Mouse (Mus musculus): ENCODE results near the gene Zfp266. TPM values are rescaled to one million over a fixed set of nuclear protein-coding genes. Genes with fewer than 3 reads are reported as not detected.
A peak's percentile ranks its signal among the peaks of the same experiment; 100 is the strongest.

The Zfp266 gene
- total and polyA plus RNA-seq, 2 experiments from 2014 or later: 28.7 to 50.1 TPM

DNA sequence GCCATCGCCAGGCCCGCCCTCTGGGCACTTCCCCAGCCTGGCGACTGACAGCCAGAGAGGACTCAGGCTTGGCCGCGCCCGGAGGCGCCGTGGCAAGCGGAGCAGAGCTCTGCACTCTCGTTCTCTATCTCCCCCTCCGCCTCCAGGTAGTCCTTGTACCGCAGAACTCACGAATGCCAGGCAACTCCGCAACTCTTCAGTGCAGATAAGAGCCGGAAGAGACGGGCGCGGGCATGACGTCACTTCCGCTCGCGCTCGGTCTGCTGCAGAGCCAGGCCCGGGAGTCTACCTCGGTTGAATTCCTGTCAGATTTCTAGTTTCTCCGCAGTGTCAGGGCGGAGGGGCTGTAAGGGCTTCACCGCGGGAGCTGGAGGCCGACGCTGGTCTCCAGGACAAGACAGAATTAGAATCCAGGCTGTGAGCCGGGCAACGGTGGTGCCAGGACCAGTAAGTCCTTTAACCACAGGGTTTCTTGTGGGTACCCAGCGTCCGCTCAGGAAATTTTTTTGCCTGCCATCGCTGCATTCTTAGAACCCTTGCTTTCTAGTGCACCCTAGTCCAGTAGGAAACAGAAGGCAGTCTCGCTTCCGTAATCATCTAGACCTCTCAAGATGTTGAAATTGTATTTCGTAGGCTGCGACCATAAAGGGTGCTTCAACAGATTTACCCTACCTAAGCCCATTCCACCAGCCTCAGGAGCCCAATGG, 28.5 kb downstream of the Zfp266 start, which contains the start of gene Zfp426:
TSS of gene Zfp426 (minus strand) at position 220 of the 707 bp plus-strand sequence.
- H3K27me3 ChIP-seq (ENCODE audit: control insufficient read depth, insufficient read depth, low read length): no peaks in the 10 kb centered on the region
- peak within 1 kb of the TSS; percentile 91 for H3K27ac ChIP-seq (ENCODE audit: low read depth)
- peak within 1 kb of the TSS; percentile 87 for H3K4me2 ChIP-seq (ENCODE audit: low read depth, low read length)
- TF ChIP-seq EP300 (IDR thresholded peaks at IDR 0.05; ENCODE audit: low read depth) (no peak), CTCF (IDR thresholded peaks at IDR 0.05; ENCODE audit: low read depth) (no peak)
- peak within 1 kb of the TSS; percentile 71 for H3K4me3 ChIP-seq (ENCODE audit: low read depth, low read length)
- peak; percentile 92 for DNase-seq (ENCODE audit: low spot score)
- under 1% methylated on average over 40 of the region's 40 CpGs for WGBS
- no peaks in the 10 kb centered on the region for H3K9me3 ChIP-seq (replicated peaks; ENCODE audit: control insufficient read depth, low read length)
- H3K9ac ChIP-seq (replicated peaks; ENCODE audit: low read depth, low read length): peak within 1 kb of the TSS; percentile 75
- H3K36me3 ChIP-seq (replicated peaks; ENCODE audit: control insufficient read depth, insufficient read depth, low read length): peaks cover 10% of the 10 kb centered on the region
- peaks cover 4% of the 10 kb centered on the region for H3K4me1 ChIP-seq (ENCODE audit: control insufficient read depth, insufficient read depth)
- peak; percentile 95 for ATAC-seq (ENCODE audit: insufficient read depth, low read depth)

DNA sequence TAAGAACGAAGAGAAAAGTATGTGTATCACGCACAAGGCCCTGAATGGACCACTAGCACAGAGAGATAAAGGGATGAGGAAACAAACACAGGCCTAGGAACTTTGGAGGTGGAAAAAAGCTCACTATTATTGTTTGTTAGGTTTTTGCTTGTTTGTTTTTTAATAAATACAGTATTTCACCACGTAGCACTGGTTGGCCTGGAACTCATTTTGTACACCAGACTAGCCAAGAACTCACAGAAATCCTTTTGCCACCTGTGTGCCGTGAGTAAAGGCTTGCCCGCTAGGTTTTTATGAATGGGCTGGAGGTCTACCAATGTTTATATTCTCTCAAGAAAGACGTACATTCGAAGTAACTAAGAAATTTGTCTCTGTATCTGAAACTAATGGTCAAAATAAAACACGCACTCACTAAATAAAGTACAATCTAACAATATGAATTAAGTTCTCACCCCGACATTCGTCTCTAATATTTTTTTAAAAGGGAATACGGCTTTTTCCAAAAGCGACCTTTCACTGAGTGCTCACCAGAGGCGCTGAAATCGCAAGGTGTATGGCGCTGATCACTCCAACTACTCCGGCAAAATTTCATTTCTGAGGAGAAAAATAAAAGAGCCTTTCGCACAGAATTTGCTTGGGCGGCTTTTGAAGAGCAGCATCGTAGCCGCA, 29.2 kb downstream of the Zfp266 start:
- DNase-seq (ENCODE audit: low spot score) (no peak), ATAC-seq (ENCODE audit: insufficient read depth, low read depth) (no peak)
- Histone ChIP-seq H3K27me3 (ENCODE audit: control insufficient read depth, insufficient read depth, low read length) (no peaks in the 10 kb centered on the region), H3K9me3 (replicated peaks; ENCODE audit: control insufficient read depth, low read length) (no peaks in the 10 kb centered on the region), H3K36me3 (replicated peaks; ENCODE audit: control insufficient read depth, insufficient read depth, low read length) (peaks cover 3% of the 10 kb centered on the region), H3K27ac (ENCODE audit: low read depth) (peak overlapping the region; percentile 91), H3K4me2 (ENCODE audit: low read depth, low read length) (peak overlapping the region; percentile 87), H3K9ac (replicated peaks; ENCODE audit: low read depth, low read length) (peak overlapping the region; percentile 75), H3K4me1 (ENCODE audit: control insufficient read depth, insufficient read depth) (peaks cover 4% of the 10 kb centered on the region), H3K4me3 (ENCODE audit: low read depth, low read length) (peak overlapping the region; percentile 71)
- TF ChIP-seq CTCF (IDR thresholded peaks at IDR 0.05; ENCODE audit: low read depth) (no peak), EP300 (IDR thresholded peaks at IDR 0.05; ENCODE audit: low read depth) (no peak)
- 6% methylated on average over 20 of the region's 20 CpGs for WGBS

DNA sequence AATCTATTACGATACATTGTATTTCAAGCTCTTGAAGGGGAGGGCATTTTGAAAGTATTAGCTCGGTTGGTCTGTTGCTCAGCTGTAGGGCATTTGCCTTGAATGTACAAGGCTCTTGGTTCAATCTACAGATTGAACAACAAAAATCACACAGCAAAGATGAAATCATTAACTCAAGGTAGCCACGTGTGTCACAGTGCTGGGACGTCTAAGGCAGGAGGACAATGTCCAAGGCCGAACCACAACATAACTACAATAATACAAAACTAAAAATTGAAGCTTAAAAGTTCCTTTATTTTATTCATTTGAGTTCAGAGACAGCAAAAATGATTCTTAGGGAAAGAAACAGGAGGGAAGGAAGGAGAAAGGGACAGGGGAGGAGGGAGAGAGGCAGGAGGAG, 31.7 kb downstream of the Zfp266 start:
- ATAC-seq (ENCODE audit: insufficient read depth, low read depth) (no peak), DNase-seq (ENCODE audit: low spot score) (no peak)
- no peak overlapping the region for H3K4me2 ChIP-seq (ENCODE audit: low read depth, low read length)
- peaks cover 19% of the 10 kb centered on the region for H3K36me3 ChIP-seq (replicated peaks; ENCODE audit: control insufficient read depth, insufficient read depth, low read length)
- no peak overlapping the region for H3K4me3 ChIP-seq (ENCODE audit: low read depth, low read length)
- no peak overlapping the region for H3K9ac ChIP-seq (replicated peaks; ENCODE audit: low read depth, low read length)
- H3K27ac ChIP-seq (ENCODE audit: low read depth): no peak overlapping the region
- H3K9me3 ChIP-seq (replicated peaks; ENCODE audit: control insufficient read depth, low read length): no peaks in the 10 kb centered on the region
- H3K27me3 ChIP-seq (ENCODE audit: control insufficient read depth, insufficient read depth, low read length): no peaks in the 10 kb centered on the region
- H3K4me1 ChIP-seq (ENCODE audit: control insufficient read depth, insufficient read depth): peaks cover 4% of the 10 kb centered on the region
- WGBS: 87% methylated on average over 5 of the region's 5 CpGs
- TF ChIP-seq EP300 (IDR thresholded peaks at IDR 0.05; ENCODE audit: low read depth) (no peak), CTCF (IDR thresholded peaks at IDR 0.05; ENCODE audit: low read depth) (no peak)

DNA sequence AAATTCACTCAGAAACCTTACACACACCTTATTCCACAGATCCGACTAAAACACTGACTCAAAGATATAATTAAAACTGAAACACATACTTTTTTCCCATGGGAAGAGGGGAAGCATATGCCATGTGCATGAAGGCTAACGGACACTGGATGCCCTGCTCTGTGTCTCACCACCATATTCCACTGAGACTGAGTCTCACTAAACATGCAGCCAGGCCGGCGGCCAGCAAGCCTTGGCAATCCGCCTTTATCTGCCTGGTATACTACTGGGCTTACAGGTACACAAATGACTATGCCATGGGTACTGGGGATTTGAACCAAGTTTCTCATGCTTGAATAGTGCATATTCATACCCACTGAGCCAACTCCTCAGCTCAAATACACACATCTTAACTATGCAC, 41.8 kb downstream of the Zfp266 start:
- Histone ChIP-seq H3K9ac (replicated peaks; ENCODE audit: low read depth, low read length) (no peak overlapping the region), H3K27me3 (ENCODE audit: control insufficient read depth, insufficient read depth, low read length) (no peaks in the 10 kb centered on the region), H3K4me2 (ENCODE audit: low read depth, low read length) (no peak overlapping the region), H3K4me1 (ENCODE audit: control insufficient read depth, insufficient read depth) (no peaks in the 10 kb centered on the region), H3K9me3 (replicated peaks; ENCODE audit: control insufficient read depth, low read length) (no peaks in the 10 kb centered on the region), H3K4me3 (ENCODE audit: low read depth, low read length) (no peak overlapping the region), H3K27ac (ENCODE audit: low read depth) (no peak overlapping the region), H3K36me3 (replicated peaks; ENCODE audit: control insufficient read depth, insufficient read depth, low read length) (peaks cover 54% of the 10 kb centered on the region)
- ATAC-seq (ENCODE audit: insufficient read depth, low read depth) (no peak), DNase-seq (ENCODE audit: low spot score) (no peak)
- 83% methylated on average over 5 of the region's 5 CpGs for WGBS
- TF ChIP-seq EP300 (IDR thresholded peaks at IDR 0.05; ENCODE audit: low read depth) (no peak), CTCF (IDR thresholded peaks at IDR 0.05; ENCODE audit: low read depth) (no peak)

DNA sequence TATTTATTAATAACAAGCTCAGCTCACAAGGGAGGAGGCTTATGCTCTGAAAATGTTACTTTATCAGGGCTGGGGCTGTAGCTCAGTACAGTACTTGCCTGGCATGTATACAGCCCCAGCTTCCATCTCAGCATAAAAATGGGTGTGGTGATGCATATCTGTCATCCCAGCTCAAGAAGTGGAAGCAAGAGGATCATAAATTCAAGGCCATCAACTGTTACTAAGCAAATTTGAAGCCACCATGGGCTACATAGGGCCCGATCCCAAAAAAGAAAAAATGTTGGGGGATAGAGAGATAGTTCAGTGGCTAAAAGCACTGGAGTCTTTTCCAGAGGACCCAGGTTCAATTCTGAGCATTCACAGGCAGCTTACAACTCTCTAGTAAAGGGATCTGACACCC, 44.6 kb downstream of the Zfp266 start:
- Histone ChIP-seq H3K27ac (ENCODE audit: low read depth) (no peak overlapping the region), H3K27me3 (ENCODE audit: control insufficient read depth, insufficient read depth, low read length) (no peaks in the 10 kb centered on the region), H3K36me3 (replicated peaks; ENCODE audit: control insufficient read depth, insufficient read depth, low read length) (peaks cover 61% of the 10 kb centered on the region), H3K9me3 (replicated peaks; ENCODE audit: control insufficient read depth, low read length) (peaks cover 4% of the 10 kb centered on the region; the same call in 1 of the 2 replicates), H3K4me2 (ENCODE audit: low read depth, low read length) (no peak overlapping the region), H3K4me3 (ENCODE audit: low read depth, low read length) (no peak overlapping the region), H3K9ac (replicated peaks; ENCODE audit: low read depth, low read length) (no peak overlapping the region), H3K4me1 (ENCODE audit: control insufficient read depth, insufficient read depth) (no peaks in the 10 kb centered on the region)
- WGBS: 87% methylated on average over 1 of the region's 1 CpGs
- ATAC-seq (ENCODE audit: insufficient read depth, low read depth) (no peak), DNase-seq (ENCODE audit: low spot score) (no peak)
- no peak for TF ChIP-seq CTCF (IDR thresholded peaks at IDR 0.05; ENCODE audit: low read depth)
- no peak for TF ChIP-seq EP300 (IDR thresholded peaks at IDR 0.05; ENCODE audit: low read depth)

All from heart, postnatal 0 days (tissue).